Mouse (Mus musculus): ENCODE results near the gene Ap5s1.

GRCm38 (mm10) chr2:131258693-131259092 lies 51.8 kb downstream of the Ap5s1 start:
- TF ChIP-seq CTCF (conservative IDR thresholded peaks at IDR 0.05; ENCODE audit: low read length) (no peak), NANOG (IDR thresholded peaks at IDR 0.05; ENCODE audit: borderline replicate concordance, low read length) (no peak)
